Mouse (Mus musculus) bone marrow macrophage, adult 2 months (primary cell): ENCODE measurements at regions not wholly inside any gene's neighbourhood (a gene's known extent, or its start where the extent isn't known, plus 50 kb on each side); places are given as distances from the start of the nearest gene placed in this dataset.

ENCODE experiments used
- H3K27ac ChIP-seq: 2 replicates; pipeline ENCODE4 v1.5.1; 2012; ENCODE audit warnings: low read depth, low read length; ENCODE audit not compliant: insufficient read depth
- H3K4me1 ChIP-seq: 2 replicates; pipeline ENCODE4 v1.6.1; 2012; ENCODE audit warnings: low read length; ENCODE audit not compliant: control insufficient read depth, insufficient read depth
- H3K4me3 ChIP-seq: 2 replicates; pipeline ENCODE4 v1.5.1; 2012; ENCODE audit warnings: mild to moderate bottlenecking, low read length, moderate library complexity; ENCODE audit not compliant: insufficient read depth
- CTCF ChIP-seq: IDR thresholded peaks from 2 replicates; pipeline ENCODE4 v1.5.1; 2012; ENCODE audit warnings: low read depth, mild to moderate bottlenecking, low read length, moderate library complexity
- POLR2A ChIP-seq: IDR thresholded peaks from 2 replicates; pipeline ENCODE4 v1.6.1; 2012; ENCODE audit warnings: mild to moderate bottlenecking, low read depth, low read length, borderline replicate concordance

DNA sequence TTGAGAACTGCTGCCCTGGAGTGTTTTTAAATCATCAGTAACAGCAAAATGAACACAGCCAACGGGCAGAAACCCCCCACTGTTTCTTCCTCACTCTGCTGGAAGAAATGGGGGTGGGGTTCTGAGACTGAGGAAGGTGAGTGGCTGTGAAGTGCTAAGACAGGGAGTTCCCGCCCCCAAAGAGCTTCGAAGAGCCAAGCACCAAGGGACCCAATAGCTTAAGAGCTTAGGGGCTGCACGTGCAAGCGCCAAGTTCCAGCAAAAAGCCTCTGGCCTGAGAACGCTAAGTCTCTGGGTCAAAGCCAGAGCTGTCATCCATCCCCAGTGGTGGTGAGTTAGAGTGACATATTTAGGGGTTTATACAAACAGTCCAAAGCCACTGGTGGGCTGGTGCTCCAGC lies 55.1 kb upstream of the Pcbd1 start:
- H3K4me1 ChIP-seq: no peaks in the 10 kb centered on the region
- TF ChIP-seq POLR2A: no peak
- no peak for TF ChIP-seq CTCF
- no peak overlapping the region for H3K27ac ChIP-seq
- H3K4me3 ChIP-seq: no peak overlapping the region

DNA sequence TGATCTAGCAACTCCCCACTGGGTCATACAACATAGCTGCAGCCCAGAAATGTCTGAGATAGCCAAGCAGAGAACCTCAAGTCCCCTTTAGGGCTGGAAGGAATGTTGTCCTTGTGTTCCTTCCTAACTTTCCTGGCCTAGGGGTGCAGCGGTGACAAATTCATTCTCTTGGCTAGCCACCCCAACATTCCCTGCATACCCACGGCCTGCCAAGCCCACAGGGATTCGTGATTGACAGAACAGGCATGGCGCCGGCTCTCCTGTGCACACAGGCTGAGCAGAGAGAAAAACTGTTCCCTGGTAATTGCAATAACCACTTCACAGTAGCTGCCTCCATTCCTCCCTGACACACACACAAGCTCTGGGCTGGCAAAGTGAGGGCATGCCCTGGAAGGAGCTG lies 60.5 kb upstream of the Pcbd1 start:
- TF ChIP-seq POLR2A: no peak
- no peak for TF ChIP-seq CTCF
- no peak overlapping the region for H3K27ac ChIP-seq
- H3K4me1 ChIP-seq: peaks cover 5% of the 10 kb centered on the region; the same call in 1 of the 2 replicates
- H3K4me3 ChIP-seq: no peak overlapping the region

DNA sequence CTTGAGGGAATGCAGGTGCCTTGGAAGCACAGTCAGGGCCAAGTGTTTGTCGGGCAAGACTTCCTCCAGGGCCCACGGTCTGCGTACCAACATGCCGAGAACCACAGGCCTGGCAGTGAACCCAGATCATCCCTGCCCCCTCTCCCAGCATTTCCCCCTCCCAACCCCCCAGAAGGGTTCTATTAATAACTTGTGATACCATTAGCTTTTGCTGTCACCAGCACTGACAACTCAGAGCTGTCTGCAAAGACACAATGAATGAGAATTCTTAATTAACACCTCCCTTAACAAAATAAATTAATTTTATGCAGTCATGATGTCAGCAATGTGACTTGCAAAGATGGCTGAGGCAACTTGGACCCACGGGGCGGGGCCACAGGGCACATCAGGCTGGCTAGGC lies 61.9 kb upstream of the Pcbd1 start:
- H3K4me3 ChIP-seq: no peak overlapping the region
- no peak for TF ChIP-seq CTCF
- TF ChIP-seq POLR2A: no peak
- H3K4me1 ChIP-seq: peaks cover 5% of the 10 kb centered on the region; the same call in 1 of the 2 replicates
- no peak overlapping the region for H3K27ac ChIP-seq

DNA sequence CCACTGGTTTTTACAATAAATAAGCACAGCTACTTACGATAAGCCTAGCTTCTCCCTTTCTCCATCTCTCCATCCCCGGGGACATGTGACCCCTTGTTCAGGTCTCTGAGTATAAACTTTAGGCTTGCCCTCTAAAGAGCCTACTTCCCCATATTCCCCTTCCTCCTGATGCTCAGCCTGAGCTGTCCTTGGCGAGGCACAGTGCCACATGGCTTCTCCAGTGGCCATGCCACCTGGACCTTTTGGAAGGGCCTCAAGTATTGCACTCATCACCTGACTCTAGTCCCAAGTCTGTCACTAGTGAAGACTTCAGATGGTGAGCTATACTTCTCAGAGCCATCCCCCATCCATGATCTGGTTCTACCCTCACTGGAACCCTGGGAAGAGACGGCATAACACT lies 64.1 kb upstream of the Pcbd1 start:
- peaks cover 5% of the 10 kb centered on the region; the same call in 1 of the 2 replicates for H3K4me1 ChIP-seq
- no peak overlapping the region for H3K27ac ChIP-seq
- TF ChIP-seq POLR2A: no peak
- TF ChIP-seq CTCF: no peak
- H3K4me3 ChIP-seq: no peak overlapping the region

DNA sequence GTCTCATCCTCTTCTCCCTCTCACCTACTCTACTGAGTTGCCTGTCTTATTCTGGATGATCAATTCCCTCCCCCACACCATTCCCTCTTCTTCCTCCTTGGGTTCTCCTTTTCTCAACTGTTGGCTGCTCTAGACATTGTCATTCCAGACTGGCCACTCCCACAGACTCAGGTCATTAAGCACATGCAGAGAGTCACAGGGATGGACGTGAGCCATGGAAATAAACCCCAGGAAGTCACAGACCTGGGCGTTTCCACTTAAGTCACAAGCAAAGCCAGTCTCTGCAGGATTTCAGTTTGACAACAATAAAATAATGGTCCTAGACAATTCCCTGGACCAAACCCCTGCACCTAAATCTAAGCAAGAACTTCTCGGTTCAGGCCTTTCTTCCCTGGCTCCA lies 65.0 kb upstream of the Pcbd1 start:
- Histone ChIP-seq H3K27ac (no peak overlapping the region), H3K4me3 (no peak overlapping the region), H3K4me1 (peaks cover 5% of the 10 kb centered on the region; the same call in 1 of the 2 replicates)
- no peak for TF ChIP-seq POLR2A
- no peak for TF ChIP-seq CTCF

DNA sequence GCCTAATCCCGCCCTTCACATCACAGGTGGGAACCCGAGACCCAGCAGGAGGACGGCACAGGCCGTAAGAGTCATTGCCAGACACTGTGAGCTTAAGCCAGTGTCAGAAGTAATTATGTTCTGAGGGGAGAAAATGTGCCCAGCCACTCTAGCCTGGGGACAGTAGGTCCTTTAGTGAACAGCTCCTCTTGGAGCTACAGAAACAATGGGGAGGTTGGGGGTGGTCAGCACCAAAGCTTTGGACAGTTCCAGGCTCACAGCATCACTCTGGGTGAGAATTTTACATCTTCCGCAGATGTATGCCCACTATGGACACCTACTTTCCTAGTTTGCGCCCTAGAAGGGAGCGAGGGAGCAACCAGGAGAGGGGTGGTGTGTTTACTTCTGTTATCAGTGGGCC lies 65.7 kb upstream of the Pcbd1 start:
- Histone ChIP-seq H3K27ac (no peak overlapping the region), H3K4me3 (no peak overlapping the region), H3K4me1 (peaks cover 5% of the 10 kb centered on the region; the same call in 1 of the 2 replicates)
- TF ChIP-seq CTCF: no peak
- no peak for TF ChIP-seq POLR2A

DNA sequence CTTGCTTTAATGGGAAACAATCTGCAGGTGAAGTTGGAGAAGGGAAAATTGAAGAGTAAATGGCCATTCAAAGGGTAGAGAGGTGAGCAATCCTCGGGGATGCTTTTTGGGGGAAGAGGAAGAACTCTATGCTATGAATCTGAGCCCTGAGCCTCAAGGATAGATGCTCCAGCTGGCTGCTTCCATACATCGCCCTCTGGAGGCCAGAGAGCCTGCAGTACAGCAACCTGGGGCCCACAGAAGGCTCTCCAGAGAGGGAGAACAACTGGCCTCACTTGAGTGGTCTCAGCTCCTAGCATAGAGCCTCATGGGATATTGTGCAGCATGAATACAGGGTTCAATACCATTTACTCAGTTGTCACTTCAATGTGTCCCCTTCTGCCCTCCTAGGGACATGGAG lies 69.6 kb upstream of the Pcbd1 start:
- no peak for TF ChIP-seq POLR2A
- TF ChIP-seq CTCF: peak; percentile 38; the same call in 1 of the 2 replicates
- Histone ChIP-seq H3K27ac (no peak overlapping the region), H3K4me3 (no peak overlapping the region), H3K4me1 (peaks cover 3% of the 10 kb centered on the region; the same call in 1 of the 2 replicates)

DNA sequence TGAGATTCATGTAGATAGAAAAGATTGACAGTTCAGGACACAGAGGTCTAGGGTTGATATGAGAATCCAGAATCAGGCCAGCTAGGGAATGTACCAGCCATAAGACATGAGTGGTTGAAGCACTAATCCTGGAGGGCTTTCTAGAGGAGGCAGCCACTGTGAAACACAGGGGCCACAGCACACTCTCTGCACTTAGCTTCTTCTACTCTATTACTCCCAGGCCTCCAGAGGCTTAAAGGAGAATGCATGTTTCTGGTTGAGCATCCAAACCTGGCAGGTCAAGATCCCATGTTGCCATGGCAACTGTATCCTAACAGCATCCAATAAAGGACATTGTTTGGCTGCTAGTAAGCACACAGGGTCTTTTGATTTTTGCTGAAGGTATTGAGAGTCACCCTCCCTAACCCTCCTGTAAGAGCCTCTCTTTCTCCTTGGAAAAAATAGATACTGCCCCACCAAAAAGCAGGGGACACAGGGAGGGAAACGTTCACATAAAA lies 76.9 kb upstream of the Pcbd1 start:
- TF ChIP-seq CTCF (no peak), POLR2A (no peak)
- Histone ChIP-seq H3K4me1 (peaks cover 3% of the 10 kb centered on the region; the same call in 1 of the 2 replicates), H3K4me3 (no peak overlapping the region), H3K27ac (no peak overlapping the region)

DNA sequence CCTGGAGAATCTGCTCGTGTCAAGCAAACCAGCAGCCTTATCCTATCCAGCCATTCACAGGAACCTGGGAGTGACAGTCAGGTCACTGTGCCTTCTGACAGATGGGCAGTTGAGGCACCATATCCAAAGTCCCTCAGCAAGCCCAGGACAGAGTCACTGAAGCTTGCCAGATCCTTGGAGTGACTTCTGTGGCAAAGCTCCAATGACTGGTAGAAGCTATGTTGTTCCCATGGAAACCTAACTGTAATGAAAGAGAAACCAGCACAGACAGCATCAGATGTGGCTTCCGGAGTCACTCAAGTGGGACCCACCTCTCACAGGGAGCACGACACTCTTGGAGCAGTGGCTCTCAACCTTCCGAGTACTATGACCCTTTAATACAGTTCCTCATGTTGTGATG lies 78.4 kb upstream of the Pcbd1 start:
- no peak for TF ChIP-seq POLR2A
- no peak for TF ChIP-seq CTCF
- no peak overlapping the region for H3K27ac ChIP-seq
- H3K4me1 ChIP-seq: no peaks in the 10 kb centered on the region
- no peak overlapping the region for H3K4me3 ChIP-seq

DNA sequence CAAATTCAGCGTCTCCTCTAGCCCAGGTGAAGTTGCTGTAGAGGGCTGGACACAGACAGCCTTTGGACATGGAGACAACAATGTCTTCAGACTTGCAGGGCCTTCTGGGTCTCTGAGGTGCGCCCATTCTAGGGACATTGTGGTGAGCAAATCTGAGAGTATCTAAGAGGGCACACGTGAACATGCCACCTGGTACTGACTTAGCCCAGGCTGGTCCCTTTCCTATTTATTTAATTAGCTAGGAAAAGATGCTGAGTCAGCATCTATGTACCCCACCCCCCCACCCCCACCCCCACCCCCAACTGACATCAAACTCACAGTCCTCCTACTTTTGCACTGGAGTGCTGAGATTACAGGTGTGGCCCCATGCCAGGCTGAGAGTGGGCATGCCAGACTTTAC lies 81.7 kb upstream of the Pcbd1 start:
- Histone ChIP-seq H3K4me3 (no peak overlapping the region), H3K4me1 (peaks cover 6% of the 10 kb centered on the region; the same call in 1 of the 2 replicates), H3K27ac (no peak overlapping the region)
- no peak for TF ChIP-seq CTCF
- no peak for TF ChIP-seq POLR2A

DNA sequence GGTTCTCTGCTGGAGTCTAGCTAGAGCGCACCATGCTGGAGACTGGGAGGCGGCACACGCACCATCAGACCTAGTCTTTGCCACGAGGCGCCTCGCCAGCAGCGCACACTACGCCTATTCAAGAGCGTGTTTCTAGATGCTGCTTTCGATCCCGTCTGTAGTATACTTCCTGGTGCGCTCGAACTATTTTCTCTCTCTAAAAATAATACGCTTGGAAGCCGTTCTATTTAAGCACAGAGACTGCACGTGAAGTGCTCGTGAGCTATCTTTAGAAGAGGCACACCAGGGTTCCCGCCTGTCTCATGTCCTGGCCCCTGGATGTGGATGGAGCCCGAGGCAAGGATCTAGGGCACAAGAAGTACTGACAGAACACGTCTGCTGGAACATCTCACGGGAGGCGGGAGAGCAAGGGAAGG lies 87.4 kb upstream of the Pcbd1 start:
- H3K27ac ChIP-seq: no peak overlapping the region
- no peak for TF ChIP-seq CTCF
- no peak for TF ChIP-seq POLR2A

More for the DNA sequence above, 87.4 kb upstream of the Pcbd1 start:
- H3K4me1 ChIP-seq: peaks cover 12% of the 10 kb centered on the region
- H3K4me3 ChIP-seq: no peak overlapping the region
